Mouse (Mus musculus) liver, adult 2 months (tissue): ENCODE measurements around the gene Napsa.

ENCODE experiments used
- CTCF ChIP-seq: fragments of 200-500 bp; IDR thresholded peaks from 2 replicates; pipeline ENCODE4 v1.5.1; 2011; ENCODE audit warnings: low read depth, low read length, control low read depth
- POLR2A ChIP-seq: fragments of 200-500 bp; IDR thresholded peaks from 2 replicates; pipeline ENCODE4 v1.6.1; 2011; ENCODE audit warnings: low read length, control low read depth; ENCODE audit not compliant: insufficient read depth; ENCODE audit errors: extremely low read depth

- TF ChIP-seq CTCF (no peak), POLR2A (no peak)
Measured at GRCm38 (mm10) chr7:44596996-44597538, 24.9 kb downstream of the Napsa start.
